Mouse (Mus musculus): ENCODE results near the gene Wdr90.
"Not testable (repeated sequence)": the region's sequence is repeated elsewhere in the genome, so short reads cannot be mapped to it uniquely, and the experiment has no call there.

Gene Wdr90

DNA sequence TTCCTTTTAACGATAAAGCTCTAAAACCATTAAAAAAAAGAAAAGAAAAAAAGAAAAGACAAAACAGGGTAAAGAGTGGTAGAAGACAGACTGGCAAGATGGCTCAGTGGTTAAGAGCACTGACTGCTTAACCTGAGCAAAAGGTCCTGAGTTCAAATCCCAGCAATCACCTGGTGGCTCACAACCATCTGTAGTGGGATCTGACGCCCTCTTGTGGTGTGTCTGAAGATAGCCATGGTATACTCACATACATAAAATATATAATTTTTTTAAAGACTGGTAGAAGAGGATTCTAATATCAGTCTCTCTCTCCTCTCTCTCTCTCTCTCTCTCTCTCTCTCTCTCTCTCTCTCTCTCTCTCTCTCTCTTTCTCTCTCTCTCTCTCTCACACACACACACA, 53.8 kb downstream of the Wdr90 start:
- not testable (repeated sequence) for DNase-seq (ENCODE audit: low spot score in 2 of 2)

DNA sequence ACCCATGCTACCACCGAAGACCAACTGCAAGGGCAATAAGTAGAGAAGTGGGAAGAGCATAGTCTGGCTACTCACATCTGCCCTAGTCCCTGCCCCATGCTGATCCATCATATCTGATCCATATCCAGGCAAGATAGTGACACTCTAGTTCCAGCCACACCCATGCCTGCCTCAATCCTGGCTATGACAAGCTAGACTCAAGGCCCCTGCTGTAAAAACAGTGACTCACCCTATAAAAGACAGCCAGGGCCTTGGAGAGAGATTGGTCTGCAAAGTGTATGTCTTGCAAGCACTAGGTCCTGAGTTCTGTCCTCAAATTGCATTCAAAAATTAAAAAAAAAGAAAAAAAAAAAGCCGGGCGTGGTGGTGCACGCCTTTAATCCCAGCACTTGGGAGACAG, 54.8 kb downstream of the Wdr90 start:
- no peak for DNase-seq (ENCODE audit: low spot score in 2 of 2)

- peak; percentile 79 to 88 for DNase-seq (ENCODE audit: low spot score in 2 of 2)
These were observed 58.3 kb downstream of the Wdr90 start for GRCm38 (mm10) chr17:25802825-25803517.

GRCm38 (mm10) chr17:25801029-25801428, 60.3 kb downstream of the Wdr90 start:
- DNase-seq (ENCODE audit: low spot score in 2 of 2): peak in 1 of 2 experiments; percentile 84

DNA sequence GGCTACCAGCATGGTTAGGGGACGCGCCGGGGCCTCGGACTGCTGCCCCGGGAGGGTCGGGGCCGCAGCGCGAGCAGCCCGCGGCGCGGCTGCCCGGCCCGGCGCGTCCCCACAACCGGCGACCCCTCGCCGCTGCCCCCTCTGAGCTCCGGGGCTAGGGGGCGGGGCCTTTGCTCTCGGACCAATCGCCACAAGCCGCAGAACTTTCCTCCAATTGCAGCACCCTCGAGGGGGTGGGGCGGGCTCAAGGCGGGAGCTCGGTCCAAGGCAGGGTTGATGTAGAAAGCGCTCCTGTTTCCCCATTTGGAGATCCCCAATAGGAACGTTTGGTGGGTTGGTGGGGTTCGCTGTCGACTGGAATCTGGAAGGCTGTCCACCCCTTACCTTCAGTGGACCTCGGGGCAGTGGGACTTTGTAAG, 64.3 kb downstream of the Wdr90 start, which contains the start of gene Metrn:
Gene Metrn (minus strand): TSS at position 186 of the 419 bp plus-strand sequence.
- DNase-seq (ENCODE audit: low spot score in 2 of 2): peak in 1 of 2 experiments; percentile 67

DNA sequence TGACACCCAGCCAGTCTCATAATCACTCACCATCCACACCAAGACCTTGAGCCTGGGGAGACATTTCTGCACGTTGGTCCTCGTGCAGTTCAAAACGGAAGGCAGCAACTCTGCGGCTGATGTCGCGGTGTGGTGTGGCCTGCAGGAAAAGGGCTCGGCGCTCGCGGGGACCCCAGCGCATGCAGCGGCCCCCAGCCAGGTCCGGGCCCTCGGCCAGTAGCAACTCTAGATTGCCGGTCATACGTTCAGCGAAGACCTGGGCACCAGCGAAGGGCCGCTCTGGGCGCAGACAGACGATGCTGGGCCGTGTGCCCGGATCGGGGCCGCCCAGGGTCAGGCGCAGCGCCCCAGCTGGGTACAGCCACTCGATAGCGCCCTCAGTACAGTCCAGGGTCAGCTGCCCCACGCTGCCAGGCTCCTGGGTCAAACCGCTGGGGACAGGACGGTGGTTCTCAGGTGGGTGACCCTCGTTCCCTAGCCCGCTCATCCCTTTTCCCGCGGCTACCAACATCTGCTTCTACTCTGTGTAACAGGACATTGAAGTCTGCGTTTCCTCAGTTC, 65.0 kb downstream of the Wdr90 start:
- no peak for DNase-seq (ENCODE audit: low spot score in 2 of 2)

DNA sequence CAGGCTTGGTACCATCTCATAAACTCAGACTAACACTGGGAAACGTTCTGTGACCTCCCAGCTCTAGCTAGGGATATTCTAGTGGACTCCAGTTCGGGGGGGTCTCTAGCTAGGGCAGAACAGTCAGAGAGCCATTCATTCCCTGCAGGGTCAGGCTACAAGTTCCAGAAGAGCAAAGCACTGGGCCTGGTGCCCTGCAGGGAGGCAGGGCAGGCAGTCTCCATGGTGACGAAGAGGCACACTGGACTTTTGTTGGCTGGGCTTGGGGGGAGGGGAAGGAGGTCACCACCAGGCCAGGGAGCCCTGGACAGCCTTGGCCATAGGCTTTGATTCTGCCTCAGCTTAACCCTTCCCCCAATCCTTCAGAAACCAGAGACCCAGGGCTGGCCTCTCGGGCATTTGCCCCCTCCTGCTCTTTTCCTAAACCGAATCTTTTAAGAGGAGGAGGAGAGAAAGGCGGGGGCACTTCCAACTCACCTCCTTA, 65.7 kb downstream of the Wdr90 start, which contains the start of gene AC134908.4:
Gene AC134908.4 (minus strand): TSS at position 51 of the 484 bp plus-strand sequence.
- DNase-seq (ENCODE audit: low spot score in 2 of 2): peak in 1 of 2 experiments; percentile 63

GRCm38 (mm10) chr17:25794998-25795397, 66.3 kb downstream of the Wdr90 start:
- DNase-seq (ENCODE audit: low spot score in 2 of 2): no peak
